Comparison of ENCODE assay signal across 17 mouse cellular contexts in genomic region chr17:27657123-27657522, GRCm38 (mm10). TPM values are rescaled to one million over a fixed set of nuclear protein-coding genes. Genes with fewer than 3 reads are reported as not detected.
DNase-seq lines count a peak whose midpoint lies in the region; ATAC-seq and TF ChIP-seq lines count a peak whose summit lies in the region.
"Had no signal": no experiment of that assay in that cellular context is flagged by ENCODE, and none has a peak within 500 bp of the region (broad histone marks: within the 10 kb centered on the region; RNA-seq: fewer than 3 reads in every experiment).

No protein-coding gene starts in this region.

- H3K9ac ChIP-seq in CH12.LX (ENCODE audit: insufficient read depth, low read depth), result no peak overlapping the region
- no peak overlapping the region for H3K9ac ChIP-seq in stomach, postnatal 0 days (ENCODE audit: low read length)
- H3K9ac ChIP-seq: heart, embryonic 13.5 days; liver, postnatal 0 days; stomach, embryonic 15.5 days had no signal

- no peak for ATAC-seq in stomach, postnatal 0 days (ENCODE audit: low FRiP score, low TSS enrichment)
- ATAC-seq: liver, postnatal 0 days; Patski had no signal

- H3K4me1 ChIP-seq in CH12.LX (ENCODE audit: control insufficient read depth in 1 of 2, insufficient read depth in 2 of 2), result peaks cover 4 to 31% of the 10 kb centered on the region in 2 experiments
- H3K4me1 ChIP-seq in stomach, postnatal 0 days (replicated peaks; ENCODE audit: control insufficient read depth, insufficient read depth), result 0 out of 2 replicates have a peak, but pooled peaks cover 2% of the 10 kb centered on the region

- dilution Hi-C loops in CH12.LX (cut with MboI; ENCODE audit: extremely low pct_ligation_motif_present, extremely low pct_unique_long_range_greater_than_20kb, low sequenced_read_pairs), result no loop called here

- intact Hi-C loops in left cerebral cortex, postnatal 25 days (cut with DNase I), result loop anchor here (2.0 kb wide), 1 partner anchor 20 kb away; no protein-coding TSS in a partner anchor
- intact Hi-C loops in heart, postnatal 25 days (cut with DNase I), result no loop called here

- peak overlapping the region; percentile 73 for H3K27ac ChIP-seq in CH12.LX (ENCODE audit: insufficient read depth, low read depth)
- no peak overlapping the region for H3K27ac ChIP-seq in stomach, postnatal 0 days (replicated peaks)
- H3K27ac ChIP-seq: heart, embryonic 13.5 days; stomach, embryonic 15.5 days had no signal

- H3K27me3 ChIP-seq in CH12.LX (replicated peaks), result peaks cover 8% of the 10 kb centered on the region
- H3K27me3 ChIP-seq in stomach, postnatal 0 days (ENCODE audit: control insufficient read depth, insufficient read depth, low read length), result peaks cover 8% of the 10 kb centered on the region; the same call in 1 of the 2 replicates

- peaks cover 10% of the 10 kb centered on the region for H3K9me3 ChIP-seq in CH12.LX (replicated peaks; ENCODE audit: low read length)
- H3K9me3 ChIP-seq in stomach, postnatal 0 days (ENCODE audit: control insufficient read depth, low read length), result no peaks in the 10 kb centered on the region
- H3K9me3 ChIP-seq: heart, embryonic 13.5 days; stomach, embryonic 15.5 days had no signal

- no peak for TF ChIP-seq CTCF in CH12.LX (conservative IDR thresholded peaks at IDR 0.05 in 1 of 2, IDR thresholded peaks at IDR 0.05 in 1 of 2; ENCODE audit: low read depth in 2 of 2, low read length in 2 of 2)
- no peak for TF ChIP-seq CTCF in stomach, postnatal 0 days (IDR thresholded peaks at IDR 0.05; ENCODE audit: low read depth)

- 68% methylated on average over 8 of the region's 8 CpGs for WGBS in stomach, postnatal 0 days

- in situ Hi-C loops in CH12.LX (cut with MboI; ENCODE audit: low pct_ligation_motif_present, low pct_unique_long_range_greater_than_20kb, low sequenced_read_pairs), result loop anchor here (10.0 kb wide), 1 partner anchor 68 kb away; the partner anchor contains the start of gene Spdef

- peaks cover 0 to 11% of the 10 kb centered on the region in 2 experiments for H3K36me3 ChIP-seq in CH12.LX (replicated peaks in 1 of 2; ENCODE audit: control insufficient read depth in 1 of 2, insufficient read depth in 1 of 2, low read length in 1 of 2)
- H3K36me3 ChIP-seq in stomach, postnatal 0 days (ENCODE audit: control insufficient read depth, insufficient read depth, low read length), result no peaks in the 10 kb centered on the region
- H3K36me3 ChIP-seq: heart, embryonic 13.5 days; stomach, embryonic 15.5 days had no signal

- peak overlapping the region; percentile 84 for H3K4me2 ChIP-seq in CH12.LX (ENCODE audit: insufficient read depth, low read depth, poor library complexity, severe bottlenecking)
- H3K4me2 ChIP-seq in stomach, postnatal 0 days (replicated peaks; ENCODE audit: low read depth), result no peak overlapping the region
- H3K4me2 ChIP-seq: stomach, embryonic 15.5 days had no signal

- TF ChIP-seq POLR2A in CH12.LX (IDR thresholded peaks at IDR 0.05; ENCODE audit: low read depth, low read length), result no peak

- H3K79me2 ChIP-seq in CH12.LX (replicated peaks; ENCODE audit: control insufficient read depth, extremely low read depth, insufficient read depth, poor library complexity, severe bottlenecking), result no peaks in the 10 kb centered on the region

- TF ChIP-seq EP300 in CH12.LX (IDR thresholded peaks at IDR 0.05; ENCODE audit: low read length), result 0 out of 2 replicates have a peak, but pooled peaks have one; percentile 30
- TF ChIP-seq EP300 in stomach, postnatal 0 days (optimal IDR thresholded peaks at IDR 0.05), result no peak

- TF ChIP-seq RAD21 in CH12.LX (IDR thresholded peaks at IDR 0.05; ENCODE audit: low read depth, low read length), result no peak

- H3K4me3 ChIP-seq in CH12.LX (replicated peaks in 1 of 3; ENCODE audit: low read depth in 2 of 3, low read length in 2 of 3, poor library complexity in 1 of 3), result peak overlapping the region in 1 of 3 experiments; percentile 2
- no peak overlapping the region for H3K4me3 ChIP-seq in stomach, postnatal 0 days (ENCODE audit: low read depth, low read length)
- H3K4me3 ChIP-seq: heart, embryonic 13.5 days; stomach, embryonic 15.5 days had no signal

- peak; percentile 19 to 52 for DNase-seq in left cerebral cortex, postnatal 25 days (ENCODE audit: low spot score in 2 of 2)
- no peak for DNase-seq in left cerebral cortex, adult 11 months (ENCODE audit: low spot score)
- peak; percentile 75 for DNase-seq in CH12.LX (ENCODE audit: extremely low read depth)
- DNase-seq in brain, adult 2 months (ENCODE audit: low read depth, low spot score), result peak; percentile 92
- peak; percentile 87 to 90 for DNase-seq in cerebellum, postnatal 25 days
- DNase-seq in heart, postnatal 25 days (ENCODE audit: low spot score), result no peak
- no peak for DNase-seq in stomach, postnatal 0 days (ENCODE audit: low spot score)
- DNase-seq: gastrocnemius, postnatal 36 days; kidney, postnatal 10 days; liver, postnatal 0 days; lung, postnatal 36 days; midbrain, embryonic 14.5 days; thymus, postnatal 4 days had no signal

TF ChIP-seq in CH12.LX, 34 proteins besides CTCF, POLR2A, EP300 and RAD21:
- peak; percentile 38 for TF ChIP-seq ZNF384 (IDR thresholded peaks at IDR 0.05; ENCODE audit: low read depth, low read length)
- no peak for TF ChIP-seq JUND (conservative IDR thresholded peaks at IDR 0.05; ENCODE audit: low read depth, low read length)
- no peak for TF ChIP-seq KAT2A (IDR thresholded peaks at IDR 0.05; ENCODE audit: insufficient replicate concordance, low read length)
- TF ChIP-seq NRF1 (IDR thresholded peaks at IDR 0.05; ENCODE audit: low read depth, low read length), result no peak
- TF ChIP-seq POLR2AphosphoS2 (IDR thresholded peaks at IDR 0.05; ENCODE audit: low read depth, low read length), result no peak
- no peak for TF ChIP-seq MAX (IDR thresholded peaks at IDR 0.05; ENCODE audit: low read length)
- TF ChIP-seq GABPA (IDR thresholded peaks at IDR 0.05; ENCODE audit: insufficient replicate concordance, low read depth, low read length), result no peak
- TF ChIP-seq UBTF (IDR thresholded peaks at IDR 0.05; ENCODE audit: low read depth, low read length), result no peak
- peak; percentile 31 for TF ChIP-seq USF2 (conservative IDR thresholded peaks at IDR 0.05; ENCODE audit: low read depth, low read length)
- peak; percentile 65 for TF ChIP-seq BHLHE40 (IDR thresholded peaks at IDR 0.05; ENCODE audit: low read depth, low read length)
- no peak for TF ChIP-seq E2F4 (IDR thresholded peaks at IDR 0.05; ENCODE audit: insufficient replicate concordance, low read depth, low read length)
- peak; percentile 63 for TF ChIP-seq IRF4 (IDR thresholded peaks at IDR 0.05; ENCODE audit: low read depth, low read length)
- peak; percentile 34; the same call in 1 of the 2 replicates for TF ChIP-seq MEF2A (IDR thresholded peaks at IDR 0.05; ENCODE audit: borderline replicate concordance, low read depth, low read length)
- no peak for TF ChIP-seq JUN (IDR thresholded peaks at IDR 0.05; ENCODE audit: insufficient read depth, low read depth, low read length)
- peak; percentile 69 for TF ChIP-seq ETS1 (conservative IDR thresholded peaks at IDR 0.05; ENCODE audit: low read depth, low read length)
- TF ChIP-seq TBP (conservative IDR thresholded peaks at IDR 0.05; ENCODE audit: low read depth, low read length), result no peak
- TF ChIP-seq TCF12 (IDR thresholded peaks at IDR 0.05; ENCODE audit: low read depth, low read length), result 0 out of 2 replicates have a peak, but pooled peaks have one; percentile 17
- TF ChIP-seq RCOR1 (conservative IDR thresholded peaks at IDR 0.05; ENCODE audit: low read depth, low read length), result no peak
- no peak for TF ChIP-seq ZMIZ1 (IDR thresholded peaks at IDR 0.05; ENCODE audit: low read depth, low read length)
TF ChIP-seq in CH12.LX: peak in this region for 7.

RNA-seq across cellular contexts. Expression of gene Pacsin1, which starts 1.8 kb away (rescaled TPM):
- 100 to 1,000 TPM; 428 to 433 TPM for total RNA-seq in left cerebral cortex, postnatal 25 days (2021)
- total RNA-seq in CH12.LX (2012; rRNA removed) (11.4 and 13.2 TPM in 2 replicates), CH12.LX (2014; rRNA removed) (1.9 and 2.3 TPM in 2 replicates)
- 14.0 and 15.9 TPM in 2 replicates for polyA plus RNA-seq in CH12.LX (2012; ENCODE audit: insufficient read length, low read depth)
- under 1 TPM; 0.25 to 0.62 TPM for total RNA-seq in heart, postnatal 25 days (2021)
- 1.2 and 1.4 TPM in 2 replicates for polyA plus RNA-seq in stomach, postnatal 0 days (2015; fragmentation: Nextera tagmentation; extraction: Ambion mirVana)

RNA-seq across cellular contexts. Expression of gene Rps10, which starts 20.7 kb away (rescaled TPM):
- total RNA-seq in left cerebral cortex, postnatal 25 days (2021), result 100 to 1,000 TPM; 430 to 432 TPM
- total RNA-seq in CH12.LX (2012; rRNA removed), result 3,372 and 3,437 TPM in 2 replicates
- 2,694 and 3,351 TPM in 2 replicates for total RNA-seq in CH12.LX (2014; rRNA removed)
- polyA plus RNA-seq in CH12.LX (2012; ENCODE audit: insufficient read length, low read depth), result 2,297 and 2,522 TPM in 2 replicates
- total RNA-seq in heart, postnatal 25 days (2021), result 100 to 1,000 TPM; 476 to 516 TPM
- 828 and 879 TPM in 2 replicates for polyA plus RNA-seq in stomach, postnatal 0 days (2015; fragmentation: Nextera tagmentation; extraction: Ambion mirVana)

RNA-seq across cellular contexts. Expression of gene RPS10-NUDT3, which starts 22.1 kb away (rescaled TPM):
- total RNA-seq in left cerebral cortex, postnatal 25 days (2021), result 1 to 10 TPM in 1 of 2 experiments, not detected in 1; 2.1 TPM
- not detected in 2 replicates for total RNA-seq in CH12.LX (2012; rRNA removed)
- total RNA-seq in CH12.LX (2014; rRNA removed), result not detected in 2 replicates
- 30.3 and 54.1 TPM in 2 replicates for polyA plus RNA-seq in CH12.LX (2012; ENCODE audit: insufficient read length, low read depth)
- total RNA-seq in heart, postnatal 25 days (2021), result under 1 TPM in 1 of 2 experiments, not detected in 1; 0.94 TPM
- not detected in 2 replicates for polyA plus RNA-seq in stomach, postnatal 0 days (2015; fragmentation: Nextera tagmentation; extraction: Ambion mirVana)
- total RNA-seq: gastrocnemius, postnatal 36 days had no signal
- polyA plus RNA-seq: brain, embryonic 14.5 days; heart, embryonic 13.5 days; liver, postnatal 0 days; midbrain, embryonic 14.5 days; stomach, embryonic 15.5 days had no signal

RNA-seq across cellular contexts. Expression of gene Nudt3, which starts 33.8 kb away (rescaled TPM):
- total RNA-seq in left cerebral cortex, postnatal 25 days (2021), result 100 to 1,000 TPM; 573 to 611 TPM
- total RNA-seq in CH12.LX (2012; rRNA removed), result 69.2 and 81.9 TPM in 2 replicates
- 44.6 and 54.4 TPM in 2 replicates for total RNA-seq in CH12.LX (2014; rRNA removed)
- polyA plus RNA-seq in CH12.LX (2012; ENCODE audit: insufficient read length, low read depth), result 58.3 and 64.5 TPM in 2 replicates
- 100 to 1,000 TPM; 343 TPM for total RNA-seq in heart, postnatal 25 days (2021)
- polyA plus RNA-seq in stomach, postnatal 0 days (2015; fragmentation: Nextera tagmentation; extraction: Ambion mirVana), result 40.6 and 43.9 TPM in 2 replicates

Comparison
In these comparisons a context has a peak if more than half of its experiments do, and no peak if none do; other contexts are left out.
1. DNase-seq: peak in left cerebral cortex, postnatal 25 days (2 of 2), CH12.LX (single experiment), brain, adult 2 months (single experiment) and cerebellum, postnatal 25 days (2 of 2); none in left cerebral cortex, adult 11 months (single experiment), heart, postnatal 25 days (single experiment) and stomach, postnatal 0 days (single experiment).
2. RNA of gene Pacsin1, which starts 1.8 kb away (total RNA-seq): 428 to 433 TPM in left cerebral cortex, postnatal 25 days; 1.9 to 13.2 TPM in CH12.LX and 0.25 to 0.62 TPM in heart, postnatal 25 days; every median in the first group is over 10 times any median in the second.
3. RNA of gene Rps10, which starts 20.7 kb away (total RNA-seq): 2,694 to 3,437 TPM in CH12.LX; 476 to 516 TPM in heart, postnatal 25 days and 430 to 432 TPM in left cerebral cortex, postnatal 25 days; every median in the first group is over 4 times any median in the second.